Mouse (Mus musculus) c-Kit-positive CD71-positive TER-119-negative erythroid progenitor cells, embryonic 14.5 days (primary cell): ENCODE data around the gene Rassf3.
A peak's percentile ranks its signal among the peaks of the same experiment; 100 is the strongest.

Experiments
- DNase-seq: peaks from one replicate; pipeline ENCODE4 v3.0.0-alpha.2; 2013; ENCODE audit warnings: low read depth

Rassf3 gene

DNA sequence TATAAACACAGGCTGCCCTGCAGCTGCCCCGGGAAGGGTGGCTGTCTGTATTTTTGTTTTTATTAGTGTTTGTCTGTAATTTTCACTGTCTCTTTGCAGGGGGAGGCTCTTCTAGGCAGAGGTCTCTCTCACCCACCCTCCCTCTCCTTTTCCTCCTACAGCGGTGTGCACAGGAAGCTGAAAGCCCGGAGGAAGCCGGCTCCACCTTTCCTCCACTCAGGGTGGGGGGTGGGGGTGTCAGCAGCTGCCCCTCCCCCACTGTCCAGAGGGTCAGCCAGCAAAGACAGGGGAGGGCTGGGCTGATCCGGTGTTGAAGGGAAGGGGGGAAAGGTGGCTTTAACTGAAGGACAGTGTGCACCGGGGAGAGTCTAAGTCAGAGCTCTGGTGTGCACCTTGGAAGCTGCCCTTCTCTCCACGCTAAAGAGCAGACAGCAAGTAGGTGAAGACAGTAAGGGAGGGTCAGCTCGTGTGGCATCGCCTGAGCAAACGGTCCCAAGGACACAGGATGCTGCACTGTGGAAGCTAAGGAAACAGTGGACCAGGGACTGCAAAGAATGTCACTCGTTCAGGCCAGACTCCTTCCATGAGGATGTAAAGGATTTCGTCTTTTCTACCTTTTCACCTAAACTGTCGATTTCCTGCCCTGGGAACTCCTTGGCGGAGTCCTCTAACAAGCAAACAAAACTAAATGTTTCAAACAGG lies 46.0 kb downstream of the Rassf3 start:
- DNase-seq, result no peak

DNA sequence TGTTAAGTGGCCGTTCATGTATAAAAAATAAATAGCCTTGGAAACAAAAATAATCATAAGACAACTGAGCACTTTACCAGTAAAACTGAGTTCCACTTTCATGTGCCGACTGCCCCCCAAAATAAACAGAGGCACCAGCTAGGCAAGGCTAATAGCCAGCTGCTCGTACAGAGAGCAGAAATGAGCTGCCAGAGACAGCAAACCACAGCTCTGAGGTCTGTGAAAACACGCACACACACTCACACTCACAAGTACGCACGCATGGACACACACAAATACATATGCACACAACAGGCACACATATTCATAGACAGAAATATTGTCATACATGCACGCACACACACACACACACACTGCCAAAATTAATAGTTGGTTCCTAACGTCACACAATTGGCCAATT lies 46.6 kb downstream of the Rassf3 start:
- DNase-seq, result no peak

DNA sequence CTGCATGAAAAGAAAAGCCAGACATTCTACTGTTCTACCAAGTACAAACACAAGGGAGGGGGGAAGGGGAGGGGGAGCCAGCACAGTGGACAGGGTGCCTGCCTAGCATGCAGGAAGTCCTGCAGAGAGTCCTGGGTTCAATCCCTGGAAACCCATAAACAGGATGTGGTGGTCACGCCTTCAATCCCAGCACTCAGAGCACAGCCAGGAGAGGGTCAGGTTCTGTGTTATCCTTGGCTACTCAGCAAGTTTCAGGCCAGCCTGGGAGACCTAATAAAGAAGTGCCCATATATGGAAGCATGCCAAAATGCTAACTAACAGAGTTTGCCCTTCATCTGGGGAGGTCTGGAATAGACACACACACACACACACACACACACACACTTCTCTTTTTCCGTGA lies 47.1 kb downstream of the Rassf3 start:
- DNase-seq, result no peak

DNA sequence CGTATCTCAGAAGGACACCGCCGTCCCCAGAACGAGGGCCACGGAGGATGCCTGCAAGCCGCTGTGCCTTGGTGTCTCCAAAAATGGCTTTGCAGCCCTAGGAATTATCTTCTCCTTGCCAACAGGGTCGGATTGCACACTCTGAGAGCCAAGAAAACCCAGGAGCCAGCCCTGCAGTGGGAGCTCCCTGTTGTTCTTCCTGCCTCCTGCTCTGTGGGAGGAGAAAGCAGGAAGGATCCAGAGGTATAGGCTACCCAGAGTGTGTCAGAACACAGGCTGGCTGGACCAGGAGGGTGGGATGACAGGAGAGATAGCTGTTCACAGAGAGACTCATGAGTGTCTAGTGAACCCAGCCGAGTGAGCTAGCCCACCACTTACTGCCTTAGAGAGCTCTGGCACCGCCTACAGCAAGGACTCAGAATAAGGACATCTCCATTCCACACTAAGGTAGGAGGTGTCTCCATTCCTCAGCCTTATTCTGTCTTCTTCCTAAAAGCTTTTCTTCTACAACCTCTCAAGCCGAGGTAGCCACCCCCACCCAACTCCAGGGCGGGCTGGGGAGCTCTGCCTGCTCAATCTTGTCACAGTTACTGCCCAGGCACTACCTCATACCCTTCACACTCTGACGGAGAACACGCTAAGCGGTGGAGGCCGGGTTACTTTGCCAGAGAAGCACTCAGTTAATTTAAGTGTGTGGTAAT lies 48.0 kb downstream of the Rassf3 start:
- no peak for DNase-seq

DNA sequence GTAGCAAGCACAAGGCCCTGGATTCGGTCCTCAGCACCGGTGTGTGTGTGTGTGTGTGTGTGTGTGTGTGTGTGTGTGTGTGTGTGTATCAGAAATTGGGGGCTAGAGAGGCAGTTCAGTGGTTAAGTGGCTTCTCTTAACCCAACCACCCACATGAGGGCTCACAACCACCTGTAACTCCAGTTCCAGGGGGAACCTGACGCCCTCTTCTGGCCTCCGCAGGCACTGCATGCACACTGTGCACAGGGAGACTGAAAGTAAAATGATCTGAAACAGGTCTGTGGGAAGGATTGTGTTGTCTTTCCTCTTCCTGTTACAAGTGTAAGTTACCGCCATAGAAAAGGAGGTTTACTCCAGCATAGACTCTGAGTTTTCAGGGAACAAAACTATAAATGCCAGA lies 49.0 kb downstream of the Rassf3 start:
- peak; percentile 15 for DNase-seq

DNA sequence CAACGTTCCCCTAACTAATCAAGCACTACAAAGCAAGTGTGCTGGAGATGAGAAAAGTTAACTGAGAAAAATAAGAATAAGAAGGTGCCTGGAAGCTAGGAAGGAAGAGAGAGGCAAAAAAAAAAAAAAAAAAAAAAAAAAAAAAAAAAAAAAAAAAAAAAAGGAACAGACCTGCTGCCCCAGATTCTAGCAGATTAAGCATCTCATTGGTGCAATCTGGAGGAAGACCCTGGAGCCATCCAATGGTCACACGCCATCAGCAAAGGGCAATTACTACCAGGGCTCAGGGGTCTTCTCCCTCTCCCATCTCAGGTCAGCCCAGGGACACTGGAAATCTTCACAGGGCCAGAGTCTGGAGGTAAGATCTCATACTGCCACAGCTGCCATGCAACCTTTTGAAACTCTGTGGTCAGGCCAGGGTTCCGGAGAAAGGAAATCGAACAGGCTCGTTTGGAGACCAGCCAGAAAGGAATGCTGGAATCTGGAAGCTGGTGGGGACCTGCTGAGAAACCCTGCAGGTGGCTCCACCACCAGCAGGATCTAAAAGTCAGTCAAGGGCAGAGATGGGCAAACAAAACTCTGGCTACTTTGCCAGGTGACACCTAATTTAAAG lies 49.6 kb downstream of the Rassf3 start:
- DNase-seq, result no peak

DNA sequence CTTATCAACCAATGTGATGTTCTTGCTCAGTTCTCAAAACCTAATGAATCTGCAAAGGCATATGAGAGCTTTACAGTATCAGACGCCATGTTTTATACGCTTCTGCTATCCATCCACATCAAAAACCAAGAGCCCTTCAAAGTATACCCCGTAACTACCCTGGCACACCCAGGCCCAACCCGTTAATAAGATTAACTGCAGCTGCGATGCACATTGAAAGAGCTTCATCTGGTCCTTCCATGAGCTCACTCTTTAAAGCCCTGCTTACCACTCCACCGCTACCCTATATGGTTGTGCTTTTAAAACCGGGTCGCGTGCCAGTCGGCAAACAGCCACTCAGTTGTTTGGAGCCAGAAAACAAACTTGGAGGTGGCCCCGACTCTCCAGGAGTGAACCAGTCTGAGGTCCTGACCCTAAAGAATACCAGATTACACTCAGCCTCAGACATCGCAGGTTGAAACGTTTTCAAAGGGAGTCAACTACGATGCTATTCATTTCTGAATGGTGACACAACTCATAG lies 50.6 kb downstream of the Rassf3 start:
- no peak for DNase-seq

DNA sequence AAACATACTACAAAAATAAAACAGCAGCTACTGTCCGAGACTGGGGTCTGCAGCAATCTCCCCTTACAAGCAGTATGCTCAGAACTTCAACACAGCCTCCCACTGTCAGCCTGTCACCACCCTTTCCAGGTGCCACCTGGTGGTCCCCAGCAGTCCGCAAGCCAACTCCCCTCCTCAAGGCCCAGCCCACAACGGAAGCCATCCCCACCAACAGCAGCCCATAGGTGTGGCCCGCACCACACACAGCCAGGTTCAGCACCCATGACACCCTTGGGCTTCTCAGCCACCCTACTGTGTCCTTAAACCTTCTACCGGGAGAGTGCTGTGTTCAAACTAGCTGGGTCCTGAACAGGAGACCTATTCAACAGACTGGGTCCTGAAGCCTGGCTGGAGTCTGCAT lies 51.1 kb downstream of the Rassf3 start:
- no peak for DNase-seq

DNA sequence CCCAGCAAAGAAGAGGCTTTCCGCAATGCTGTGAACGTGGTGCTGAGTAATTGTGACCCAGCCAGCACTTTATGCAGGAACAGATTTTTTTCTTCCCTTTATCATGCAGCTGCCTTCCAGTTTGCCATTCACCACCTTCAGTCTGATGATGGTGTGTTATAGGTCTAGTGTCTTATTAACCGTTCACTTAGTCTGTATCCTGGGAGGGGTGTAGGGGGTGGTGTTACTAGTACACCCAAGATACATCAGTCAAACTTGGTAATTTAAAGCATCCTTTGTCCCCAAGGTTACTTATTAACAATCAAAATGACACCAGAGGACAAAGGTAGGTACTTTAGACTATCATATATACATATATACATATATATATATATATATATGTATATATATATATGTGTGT lies 51.7 kb downstream of the Rassf3 start:
- no peak for DNase-seq

DNA sequence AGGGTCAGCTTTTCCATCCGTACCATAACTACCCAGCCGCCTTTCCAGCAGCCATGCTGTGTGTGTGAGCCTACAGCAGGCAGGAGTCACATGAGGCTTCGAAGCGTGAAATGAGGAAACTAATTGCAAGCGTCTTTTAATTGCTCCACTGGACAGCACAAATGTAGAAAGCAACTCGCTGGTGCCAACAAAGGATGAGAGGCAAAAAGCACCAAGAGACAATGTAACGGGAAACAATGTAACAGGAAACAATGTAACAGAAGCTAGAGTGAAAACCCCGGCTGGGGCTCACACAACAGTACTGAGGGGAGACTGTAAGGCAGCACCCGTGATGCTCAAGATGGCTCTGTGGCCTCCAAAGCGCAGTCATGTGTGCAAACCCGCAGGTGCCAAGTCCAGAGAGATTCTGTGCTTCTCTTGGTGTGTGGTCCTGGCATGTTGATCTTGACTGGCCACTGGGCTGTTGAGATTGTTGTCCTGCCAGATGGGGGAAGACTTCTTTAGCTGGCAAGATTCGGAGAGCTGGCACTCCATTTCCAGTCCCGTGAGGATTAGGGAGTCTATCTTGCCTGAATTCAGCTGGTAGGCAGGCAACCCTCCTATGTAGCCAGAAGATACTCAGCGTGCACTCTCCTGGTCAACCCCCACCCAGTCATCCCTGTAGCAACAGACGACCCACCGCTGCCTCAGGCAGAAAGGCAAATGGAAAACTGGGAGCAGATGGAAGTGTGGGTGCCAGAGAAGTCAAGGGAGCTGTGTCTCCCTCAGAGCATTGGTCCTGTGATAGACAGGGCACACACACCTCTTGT lies 52.4 kb downstream of the Rassf3 start:
- no peak for DNase-seq

DNA sequence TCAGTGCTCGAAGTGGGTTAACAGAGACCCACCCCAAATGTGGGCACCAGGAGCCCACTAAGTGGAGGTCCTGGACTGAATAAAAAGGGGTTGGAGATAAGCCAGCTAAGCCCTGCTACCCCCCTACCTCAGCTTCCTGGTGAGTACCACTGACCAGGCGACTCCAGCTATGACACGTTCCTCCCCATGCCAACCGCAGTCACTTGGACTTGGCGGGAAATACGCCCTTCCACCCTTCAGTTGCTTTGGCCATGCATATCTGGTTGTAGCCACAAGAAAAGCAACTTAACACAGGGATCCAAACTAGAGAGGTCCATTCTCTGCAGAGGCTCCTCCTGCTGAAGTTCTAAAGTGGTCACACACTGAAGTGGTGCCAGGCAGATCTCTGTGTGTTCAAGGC lies 53.9 kb downstream of the Rassf3 start:
- no peak for DNase-seq

DNA sequence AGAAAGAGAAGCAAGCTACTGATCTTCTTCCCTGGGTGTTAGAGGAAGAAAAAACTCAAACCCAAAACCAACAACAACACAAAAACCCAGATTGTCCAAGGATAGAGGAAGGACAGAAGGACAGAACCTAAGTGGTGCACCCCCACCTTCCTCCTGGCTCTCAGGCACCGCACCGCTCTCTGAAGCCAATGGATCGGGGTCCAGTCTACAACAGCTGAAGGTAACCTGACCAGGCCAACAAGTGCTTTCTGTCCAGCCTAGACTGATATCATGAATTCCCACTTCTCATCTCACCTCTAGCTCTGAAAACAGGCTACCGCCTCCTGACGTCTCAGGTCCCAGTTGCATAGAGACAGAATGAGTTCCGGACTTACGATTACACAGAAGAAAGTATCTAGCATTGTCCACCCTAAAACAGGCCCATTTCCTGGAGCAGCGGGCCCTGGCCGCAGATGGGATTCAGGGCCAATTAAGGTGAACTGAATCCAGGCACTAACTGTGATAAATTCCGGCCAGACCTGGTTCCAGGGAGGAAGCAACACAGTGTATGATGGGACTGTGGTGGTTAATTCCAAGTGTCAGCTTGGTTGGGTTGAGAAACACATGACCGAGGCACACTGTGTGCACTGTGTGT lies 54.4 kb downstream of the Rassf3 start:
- no peak for DNase-seq

DNA sequence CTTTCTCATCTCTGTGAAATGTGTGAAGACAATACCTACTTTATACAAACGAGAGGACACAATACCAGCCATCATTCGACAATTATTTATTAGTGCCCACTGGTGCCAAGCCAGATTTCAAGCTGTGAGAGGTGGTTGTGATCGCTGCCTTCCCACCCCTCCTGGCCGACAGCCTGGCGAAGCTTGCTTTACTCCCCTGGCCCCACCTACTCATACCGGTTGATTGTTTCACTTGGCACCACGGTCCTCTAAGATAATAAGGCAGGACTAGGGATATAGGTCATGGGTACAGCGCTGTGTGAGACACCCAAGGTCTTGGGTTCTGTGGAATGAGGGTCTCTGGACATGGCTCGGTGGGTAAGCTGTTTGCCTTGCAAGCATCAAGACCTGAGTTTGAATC lies 55.1 kb downstream of the Rassf3 start:
- DNase-seq, result no peak

DNA sequence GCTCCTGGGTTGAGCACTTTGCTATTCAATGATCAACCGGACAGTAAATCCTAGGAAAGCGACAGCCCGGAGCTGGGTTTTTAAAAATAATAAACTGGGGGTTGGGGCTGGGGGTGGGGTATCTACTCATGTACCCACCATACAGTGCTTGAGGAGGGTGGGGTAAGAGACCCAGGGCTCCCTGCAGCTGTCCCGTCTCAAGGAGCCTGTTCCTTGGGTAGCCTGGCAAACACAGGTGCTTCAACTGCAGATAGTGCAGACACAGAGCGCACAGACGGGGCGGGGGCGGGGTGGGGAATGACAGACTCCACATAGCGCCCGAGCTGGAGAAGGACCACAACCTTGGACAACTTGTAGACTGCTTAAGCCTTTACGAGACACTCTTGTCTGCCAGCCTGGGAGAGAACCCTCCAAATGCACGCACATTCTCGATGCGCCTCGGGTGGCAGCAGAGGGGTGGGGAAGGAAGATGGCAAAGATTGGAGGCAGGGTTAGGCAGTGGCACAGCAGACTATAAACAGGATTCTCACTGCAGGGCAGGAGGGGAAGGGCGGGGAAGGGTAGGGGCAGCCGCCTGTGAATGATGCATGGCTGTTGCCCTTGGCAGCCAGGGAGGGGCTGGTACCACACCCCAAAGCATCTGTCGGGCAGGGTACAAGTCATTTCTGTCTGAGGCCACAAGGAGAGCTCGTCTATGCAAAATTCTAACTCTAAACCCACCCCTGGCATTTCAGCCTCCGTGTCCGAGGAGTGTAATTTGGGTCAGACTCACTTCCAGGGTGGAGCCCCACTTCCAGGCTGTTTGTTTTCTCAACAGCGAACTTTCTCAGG lies 56.3 kb downstream of the Rassf3 start:
- DNase-seq, result peak; percentile 22

DNA sequence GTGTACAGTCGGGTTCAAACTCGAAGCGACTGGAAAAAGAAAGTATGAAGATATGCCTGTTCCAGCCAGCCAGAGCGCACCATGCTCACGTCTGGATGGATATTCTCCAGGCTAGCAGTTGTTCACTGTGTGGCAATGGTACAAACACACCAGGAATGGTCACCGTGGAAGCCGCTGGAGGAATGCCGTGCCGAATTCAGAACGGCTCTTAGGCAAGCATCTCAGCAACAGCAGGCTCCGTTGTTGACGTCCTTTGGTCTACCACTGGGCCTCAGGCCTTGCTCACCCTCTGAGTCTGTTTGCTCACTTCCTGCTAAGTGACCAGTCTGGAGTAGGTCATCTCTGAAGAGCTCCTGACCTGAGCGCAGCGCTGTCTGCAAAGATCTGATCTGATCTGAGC lies 57.3 kb downstream of the Rassf3 start:
- DNase-seq, result no peak

DNA sequence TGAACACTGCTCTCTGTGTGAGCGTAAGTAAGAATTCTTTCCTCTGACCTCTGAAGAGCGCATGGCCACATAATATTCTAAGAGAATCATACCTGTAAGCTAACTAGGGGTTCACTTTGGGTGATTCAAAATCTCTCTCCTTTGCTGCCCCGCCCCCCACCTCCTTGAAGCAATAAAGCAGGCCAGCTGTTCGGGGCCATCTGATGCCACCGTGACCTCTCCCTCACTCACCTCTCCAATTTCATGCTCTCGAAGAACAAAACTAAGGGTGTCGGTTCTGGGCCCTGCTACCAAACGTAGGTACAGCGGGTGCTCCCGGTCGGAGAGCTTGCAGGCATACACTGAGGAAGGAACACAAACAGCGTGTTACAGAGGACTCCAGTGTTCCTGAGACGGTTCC lies 62.0 kb downstream of the Rassf3 start:
- DNase-seq, result no peak

DNA sequence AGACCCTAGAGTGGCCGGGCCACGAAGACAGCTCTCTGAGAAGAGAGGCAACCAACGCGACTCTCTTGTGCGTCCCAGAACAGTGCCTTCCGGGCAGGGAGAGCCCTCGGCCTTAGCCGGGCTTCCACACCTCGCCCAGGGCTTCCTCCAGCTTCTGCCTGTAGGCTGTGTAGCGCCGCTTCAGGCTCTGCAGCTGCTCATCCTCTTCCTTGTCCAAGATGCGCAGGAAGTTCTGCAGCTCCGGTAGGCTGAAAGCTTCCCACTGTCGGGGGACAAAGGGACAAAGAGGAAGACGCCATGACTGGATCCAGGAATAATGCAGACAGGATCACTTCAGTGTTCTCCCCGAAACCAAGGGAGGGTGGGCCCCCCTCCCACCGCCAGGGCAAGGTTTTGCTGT lies 63.3 kb downstream of the Rassf3 start:
- no peak for DNase-seq

DNA sequence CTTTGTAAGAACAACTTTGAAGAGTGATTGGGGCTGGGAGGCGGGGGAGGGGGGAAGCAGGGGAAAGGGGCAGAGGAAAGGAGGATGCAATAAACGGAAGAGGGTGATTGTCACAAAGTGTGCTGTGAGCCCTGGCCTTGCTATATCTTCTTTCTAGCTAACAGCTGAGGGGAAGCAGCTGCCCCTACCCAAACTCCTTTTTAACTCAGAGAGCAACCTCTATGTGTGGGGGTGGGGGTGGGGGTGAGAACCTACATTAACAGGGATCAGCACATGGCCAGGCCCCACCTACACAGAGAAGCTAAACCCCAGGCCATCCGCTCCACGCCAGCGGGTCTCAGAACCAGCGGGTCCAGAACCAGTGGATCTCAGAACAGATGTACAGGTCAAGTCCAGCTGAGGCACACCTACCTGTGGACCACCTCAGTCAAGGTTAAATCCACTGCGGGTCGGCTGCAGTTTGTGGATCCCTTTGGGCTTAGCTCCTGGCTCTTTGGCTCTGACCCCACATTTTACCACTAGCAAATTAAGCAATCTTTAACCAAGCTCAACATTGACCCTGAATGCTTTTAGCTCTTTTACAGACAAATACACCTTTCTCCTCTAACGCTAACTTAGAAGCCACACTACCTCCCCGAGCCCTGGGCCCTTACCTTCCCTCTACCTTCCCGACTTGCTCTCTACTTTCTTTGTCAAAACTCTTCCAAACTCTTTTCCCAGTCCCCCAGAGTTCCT lies 64.3 kb downstream of the Rassf3 start:
- DNase-seq, result no peak

DNA sequence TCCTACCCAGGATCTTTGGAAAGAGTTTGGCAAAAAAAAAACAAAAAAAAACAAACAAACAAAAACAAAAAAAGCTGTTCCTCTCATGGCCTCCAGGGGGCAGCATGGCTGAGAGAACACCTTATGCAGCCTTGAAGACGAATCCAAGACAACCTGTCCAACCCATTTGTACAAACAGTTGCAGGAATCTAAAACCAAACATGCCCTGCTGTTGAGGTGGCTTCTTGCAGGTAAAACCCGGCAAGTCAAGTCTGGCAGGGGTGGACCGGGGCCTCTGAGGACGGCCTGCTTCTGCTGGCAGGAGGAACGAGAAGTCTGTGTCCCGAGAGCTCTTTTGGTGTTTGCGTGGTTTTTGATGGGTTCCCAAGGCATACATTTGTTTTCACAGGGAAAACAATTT lies 66.4 kb downstream of the Rassf3 start:
- peak; percentile 62 for DNase-seq

DNA sequence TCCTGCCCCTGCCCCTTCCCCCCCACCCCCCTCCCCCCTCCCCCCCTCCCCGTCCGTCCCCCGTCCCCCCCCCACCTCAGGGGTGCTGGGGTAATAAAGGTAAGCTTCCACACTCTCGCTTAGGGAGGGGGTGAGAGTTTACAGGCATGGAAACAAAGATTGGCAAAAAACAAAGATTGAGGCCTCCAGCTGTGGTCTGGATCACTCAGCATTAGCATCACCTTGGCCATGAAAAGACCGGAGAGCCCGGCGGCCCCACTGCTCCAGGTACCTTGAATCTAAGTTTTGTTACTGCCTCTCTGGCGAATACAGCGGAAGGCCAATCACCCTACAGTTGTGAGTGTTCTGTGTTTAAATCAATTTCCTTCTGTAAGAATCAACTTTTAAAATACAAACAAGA lies 72.2 kb downstream of the Rassf3 start:
- no peak for DNase-seq
